Mouse (Mus musculus) left cerebral cortex, postnatal 10 days (tissue): Measurements from ENCODE around the gene Fndc3b. TPM values are rescaled to one million over a fixed set of nuclear protein-coding genes. Genes with fewer than 3 reads are reported as not detected.
A peak's percentile ranks its signal among the peaks of the same experiment; 100 is the strongest.

Experiments used
- DNase-seq, 2 experiments: peaks; one replicate each; pipeline ENCODE4 v3.0.0; 2021 to 2022; ENCODE audit warnings: low spot score in 2 of 2, mixed read lengths in 1 of 2; ENCODE audit errors: extremely low spot score in 1 of 2
- intact Hi-C: fragments of 180-260 bp; cut with DNase I; formaldehyde crosslinking; loops from one replicate; pipeline ENCODE4 v1.15.1; 2025
- total RNA-seq, 2 experiments: library from RNA; stranded (reverse); gene quantifications; 2 replicates each; pipeline ENCODE4 v1.2.3; 2021

The Fndc3b gene
- total RNA-seq, 2 experiments from 2014 or later = 22.9 to 25.7 TPM

GRCm38 (mm10) chr3:27469971-27470370, 241.1 kb downstream of the Fndc3b start:
- intact Hi-C loops = loop anchor here (10.0 kb wide), 4 partner anchors 215 to 495 kb away; no protein-coding TSS in a partner anchor
- no peak for DNase-seq

- intact Hi-C loops = loop anchor here (2.0 to 10.0 kb wide), 3 partner anchors 129 to 497 kb away; no protein-coding TSS in a partner anchor
- peak in 1 of 2 experiments; percentile 55 for DNase-seq
These were observed 243.5 kb downstream of the Fndc3b start for GRCm38 (mm10) chr3:27467505-27468020.

GRCm38 (mm10) chr3:27466297-27466901, 244.7 kb downstream of the Fndc3b start:
- intact Hi-C loops = loop anchor here (2.0 to 10.0 kb wide), 3 partner anchors 128 to 498 kb away; no protein-coding TSS in a partner anchor
- peak in 1 of 2 experiments; percentile 68 for DNase-seq

GRCm38 (mm10) chr3:27463373-27463772, 247.7 kb downstream of the Fndc3b start:
- intact Hi-C loops = loop anchor here (5.0 to 10.0 kb wide), 3 partner anchors 209 to 644 kb away; no protein-coding TSS in a partner anchor
- DNase-seq = no peak

- intact Hi-C loops = loop anchor here (5.0 to 10.0 kb wide), 3 partner anchors 208 to 644 kb away; no protein-coding TSS in a partner anchor
- DNase-seq = no peak
These were observed 248.2 kb downstream of the Fndc3b start for GRCm38 (mm10) chr3:27462934-27463333.

GRCm38 (mm10) chr3:27462316-27462902, 248.7 kb downstream of the Fndc3b start:
- intact Hi-C loops = loop anchor here (5.0 to 10.0 kb wide), 3 partner anchors 208 to 645 kb away; no protein-coding TSS in a partner anchor

GRCm38 (mm10) chr3:27461861-27462260, 249.2 kb downstream of the Fndc3b start:
- intact Hi-C loops = loop anchor here (5.0 to 10.0 kb wide), 3 partner anchors 207 to 645 kb away; no protein-coding TSS in a partner anchor
- DNase-seq = no peak

More at GRCm38 (mm10) chr3:27462316-27462902, 248.7 kb downstream of the Fndc3b start:
- no peak for DNase-seq

- intact Hi-C loops = loop anchor here (5.0 to 10.0 kb wide), 3 partner anchors 206 to 646 kb away; no protein-coding TSS in a partner anchor
- DNase-seq = peak; percentile 78 to 83
These were observed 250.1 kb downstream of the Fndc3b start for GRCm38 (mm10) chr3:27461037-27461436.

- DNase-seq = no peak
- intact Hi-C loops = no loop called here
These were observed 252.7 kb downstream of the Fndc3b start for GRCm38 (mm10) chr3:27458416-27458815.

- intact Hi-C loops = no loop called here
- no peak for DNase-seq
These were observed 254.6 kb downstream of the Fndc3b start for GRCm38 (mm10) chr3:27456514-27456913.

GRCm38 (mm10) chr3:27454402-27455195, 256.5 kb downstream of the Fndc3b start:
- intact Hi-C loops = no loop called here
- DNase-seq = no peak

GRCm38 (mm10) chr3:27453453-27454098, 257.5 kb downstream of the Fndc3b start:
- intact Hi-C loops = no loop called here
- no peak for DNase-seq

GRCm38 (mm10) chr3:27449447-27449846, 261.7 kb downstream of the Fndc3b start:
- no peak for DNase-seq
- intact Hi-C loops = no loop called here

GRCm38 (mm10) chr3:27448367-27448766, 262.7 kb downstream of the Fndc3b start:
- intact Hi-C loops = no loop called here
- DNase-seq = no peak

- intact Hi-C loops = no loop called here
- DNase-seq = no peak
These were observed 271.4 kb downstream of the Fndc3b start for GRCm38 (mm10) chr3:27439704-27440103.

- intact Hi-C loops = no loop called here
- no peak for DNase-seq
These were observed 275.9 kb downstream of the Fndc3b start for GRCm38 (mm10) chr3:27435096-27435620.

- DNase-seq = no peak
- intact Hi-C loops = no loop called here
These were observed 278.1 kb downstream of the Fndc3b start for GRCm38 (mm10) chr3:27432981-27433380.

- peak; percentile 40 to 55 for DNase-seq
- intact Hi-C loops = no loop called here
These were observed 280.4 kb downstream of the Fndc3b start for GRCm38 (mm10) chr3:27430621-27431263.
